Mouse (Mus musculus): ENCODE measurements around the gene Epha8. TPM values are rescaled to one million over a fixed set of nuclear protein-coding genes. Genes with fewer than 3 reads are reported as not detected.
A peak's percentile ranks its signal among the peaks of the same experiment; 100 is the strongest.

Gene Epha8
- polyA plus RNA-seq, 1 experiment from 2014 or later, result 1.4 TPM

DNA sequence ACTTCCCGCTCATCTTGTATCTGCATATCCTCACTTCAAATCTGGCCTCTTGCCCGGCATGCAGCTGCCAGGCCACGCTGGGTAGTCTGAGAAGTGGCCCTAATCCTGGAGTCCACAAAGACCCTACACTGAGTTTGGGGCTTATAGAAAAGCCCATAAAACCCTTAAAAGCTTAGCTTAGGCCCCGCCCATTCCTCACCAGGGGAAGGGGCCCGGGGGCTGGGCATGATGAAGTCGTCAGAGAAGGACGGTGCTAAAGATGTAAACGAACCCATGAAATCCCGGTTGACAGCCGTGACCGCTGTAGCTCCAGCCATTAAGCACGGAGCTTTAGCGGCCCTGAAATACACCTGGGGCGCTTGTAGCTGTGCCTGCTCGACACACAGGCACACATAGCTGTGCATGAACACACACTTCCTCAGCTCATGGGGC is 8.4 kb upstream of the Epha8 start:
- ATAC-seq (ENCODE audit: low read depth), result peak; percentile 74
- no peak overlapping the region for H3K27ac ChIP-seq (replicated peaks; ENCODE audit: low read depth, low read length)
- no peaks in the 10 kb centered on the region for H3K36me3 ChIP-seq (ENCODE audit: control insufficient read depth, insufficient read depth, low read length)
- peaks cover 41% of the 10 kb centered on the region for H3K27me3 ChIP-seq (replicated peaks; ENCODE audit: control insufficient read depth, insufficient read depth, low read length)
- H3K9me3 ChIP-seq (ENCODE audit: control insufficient read depth, low read length), result no peaks in the 10 kb centered on the region
- no peak overlapping the region for H3K4me3 ChIP-seq (ENCODE audit: low read depth, low read length)
- DNase-seq (ENCODE audit: low spot score), result peak; percentile 78
- peak overlapping the region; percentile 25; the same call in 1 of the 2 replicates for H3K9ac ChIP-seq (ENCODE audit: low read depth, low read length)
- 13% methylated on average over 15 of the region's 15 CpGs for WGBS
- H3K4me2 ChIP-seq (ENCODE audit: low read depth, low read length), result no peak overlapping the region
- peaks cover 7% of the 10 kb centered on the region; the same call in 1 of the 2 replicates for H3K4me1 ChIP-seq (ENCODE audit: control insufficient read depth, insufficient read depth, low read length)

DNA sequence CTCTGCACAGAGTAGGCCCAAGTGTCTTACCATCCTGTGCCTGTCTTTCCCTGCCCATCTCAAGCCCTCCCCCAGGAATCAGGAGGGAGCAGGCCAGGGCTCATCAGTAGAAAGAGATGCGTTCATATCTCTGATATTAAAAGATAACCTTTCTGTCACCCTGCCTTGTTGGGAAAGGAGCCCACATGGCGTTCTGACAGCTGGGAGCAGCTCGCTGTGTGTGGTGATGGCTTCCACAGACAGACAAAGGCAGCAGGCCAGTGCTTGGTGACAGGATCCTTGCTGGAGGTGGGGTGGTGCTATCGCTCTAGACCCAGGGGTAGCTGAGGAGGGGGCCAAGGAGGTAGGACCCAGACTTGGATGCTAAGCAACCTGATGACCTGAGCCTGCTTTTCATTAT is 5.8 kb upstream of the Epha8 start:
- H3K4me1 ChIP-seq (ENCODE audit: control insufficient read depth, insufficient read depth, low read length), result peaks cover 7% of the 10 kb centered on the region; the same call in 1 of the 2 replicates
- no peaks in the 10 kb centered on the region for H3K36me3 ChIP-seq (ENCODE audit: control insufficient read depth, insufficient read depth, low read length)
- no peak for DNase-seq (ENCODE audit: low spot score)
- no peak overlapping the region for H3K4me2 ChIP-seq (ENCODE audit: low read depth, low read length)
- no peak overlapping the region for H3K4me3 ChIP-seq (ENCODE audit: low read depth, low read length)
- 52% methylated on average over 3 of the region's 4 CpGs for WGBS
- H3K9ac ChIP-seq (ENCODE audit: low read depth, low read length), result no peak overlapping the region
- H3K27ac ChIP-seq (replicated peaks; ENCODE audit: low read depth, low read length), result no peak overlapping the region
- no peaks in the 10 kb centered on the region for H3K9me3 ChIP-seq (ENCODE audit: control insufficient read depth, low read length)
- H3K27me3 ChIP-seq (replicated peaks; ENCODE audit: control insufficient read depth, insufficient read depth, low read length), result peaks cover 40% of the 10 kb centered on the region
- ATAC-seq (ENCODE audit: low read depth), result no peak

DNA sequence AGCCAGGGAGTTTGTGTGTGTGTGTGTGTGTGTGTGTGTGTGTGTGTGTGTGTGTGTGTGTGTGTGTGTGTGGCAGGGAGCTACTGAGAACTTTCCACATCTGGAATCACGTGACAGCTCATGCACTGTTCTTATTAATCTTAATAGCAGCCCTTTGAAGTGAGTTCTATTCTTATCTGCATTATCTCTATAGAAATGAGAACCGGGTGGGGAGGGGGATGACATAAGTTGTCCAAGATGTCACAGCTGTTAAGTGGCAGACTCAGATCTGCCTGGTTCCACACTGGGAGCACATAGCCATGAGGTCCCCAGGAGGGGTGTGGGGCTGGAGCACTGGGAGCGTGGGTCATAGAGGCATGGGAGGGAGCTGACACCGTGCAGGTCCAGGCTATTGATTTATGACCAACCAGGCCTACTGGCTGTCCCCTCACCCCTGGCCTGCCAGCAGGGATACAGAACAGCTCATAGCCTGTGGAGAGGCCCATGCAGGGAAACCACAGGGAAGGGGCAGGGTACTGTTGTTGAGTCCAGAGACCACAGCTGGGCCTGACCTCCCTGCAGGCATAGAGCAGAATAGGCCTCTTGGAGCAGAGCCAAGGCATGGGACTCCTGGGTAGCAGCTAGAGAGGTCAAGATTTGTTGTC is 5.1 kb upstream of the Epha8 start:
- ATAC-seq (ENCODE audit: low read depth), result no peak
- no peak overlapping the region for H3K9ac ChIP-seq (ENCODE audit: low read depth, low read length)
- WGBS, result 26% methylated on average over 4 of the region's 4 CpGs
- peak; percentile 20 for DNase-seq (ENCODE audit: low spot score)
- H3K9me3 ChIP-seq (ENCODE audit: control insufficient read depth, low read length), result no peaks in the 10 kb centered on the region
- H3K4me3 ChIP-seq (ENCODE audit: low read depth, low read length), result no peak overlapping the region
- H3K36me3 ChIP-seq (ENCODE audit: control insufficient read depth, insufficient read depth, low read length), result no peaks in the 10 kb centered on the region
- H3K27me3 ChIP-seq (replicated peaks; ENCODE audit: control insufficient read depth, insufficient read depth, low read length), result peaks cover 40% of the 10 kb centered on the region
- no peak overlapping the region for H3K4me2 ChIP-seq (ENCODE audit: low read depth, low read length)
- H3K27ac ChIP-seq (replicated peaks; ENCODE audit: low read depth, low read length), result no peak overlapping the region
- peaks cover 7% of the 10 kb centered on the region; the same call in 1 of the 2 replicates for H3K4me1 ChIP-seq (ENCODE audit: control insufficient read depth, insufficient read depth, low read length)

DNA sequence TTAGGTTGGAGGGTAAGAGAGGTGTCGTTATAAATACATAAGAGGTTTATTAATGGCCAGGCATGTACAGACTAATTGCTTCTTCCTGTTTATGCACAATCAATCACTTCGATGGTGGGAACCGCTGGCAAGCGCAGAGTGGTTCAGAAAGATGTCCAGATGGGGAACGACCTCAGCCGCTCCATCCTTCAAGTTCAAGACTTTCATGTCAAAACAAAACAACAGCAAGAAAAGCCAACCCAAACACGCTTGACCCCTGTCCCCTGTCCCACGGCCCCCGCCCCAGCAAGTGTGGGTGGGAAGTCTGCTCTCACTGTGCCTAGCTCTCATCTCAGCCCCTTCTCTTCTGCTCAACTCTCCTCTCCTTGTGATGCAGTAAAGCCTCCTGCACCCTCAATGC is 4.0 kb upstream of the Epha8 start:
- WGBS, result 50% methylated on average over 9 of the region's 9 CpGs
- no peak overlapping the region for H3K4me3 ChIP-seq (ENCODE audit: low read depth, low read length)

DNA sequence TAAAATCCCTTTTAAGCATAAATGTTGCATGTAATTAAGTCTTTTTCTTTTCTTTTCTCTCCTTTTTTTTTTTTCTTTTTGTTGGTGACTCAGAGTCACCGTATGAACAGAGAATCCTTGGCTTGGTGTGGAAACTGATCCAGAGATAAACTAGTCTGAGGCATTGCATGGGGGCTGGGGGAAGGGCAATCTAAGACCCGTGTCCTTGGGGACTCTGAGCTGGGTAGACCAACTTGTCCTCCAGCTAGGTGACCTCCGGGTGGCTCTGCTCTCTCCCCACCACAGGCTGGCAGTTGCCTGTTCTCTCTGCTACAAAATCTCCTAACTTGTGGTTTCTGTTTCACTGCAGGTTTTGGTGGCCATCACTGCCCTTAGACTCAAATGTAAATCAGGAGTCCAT is 3.5 kb upstream of the Epha8 start:
- Histone ChIP-seq H3K36me3 (ENCODE audit: control insufficient read depth, insufficient read depth, low read length) (no peaks in the 10 kb centered on the region), H3K4me3 (ENCODE audit: low read depth, low read length) (no peak overlapping the region), H3K27ac (replicated peaks; ENCODE audit: low read depth, low read length) (no peak overlapping the region), H3K9ac (ENCODE audit: low read depth, low read length) (no peak overlapping the region), H3K4me2 (ENCODE audit: low read depth, low read length) (no peak overlapping the region), H3K9me3 (ENCODE audit: control insufficient read depth, low read length) (no peaks in the 10 kb centered on the region), H3K4me1 (ENCODE audit: control insufficient read depth, insufficient read depth, low read length) (peaks cover 3% of the 10 kb centered on the region; the same call in 1 of the 2 replicates), H3K27me3 (replicated peaks; ENCODE audit: control insufficient read depth, insufficient read depth, low read length) (peaks cover 46% of the 10 kb centered on the region)
- ATAC-seq (ENCODE audit: low read depth), result no peak
- no peak for DNase-seq (ENCODE audit: low spot score)
- WGBS, result 46% methylated on average over 3 of the region's 3 CpGs

More for the DNA sequence above, 4.0 kb upstream of the Epha8 start:
- Histone ChIP-seq H3K27me3 (replicated peaks; ENCODE audit: control insufficient read depth, insufficient read depth, low read length) (peaks cover 41% of the 10 kb centered on the region), H3K27ac (replicated peaks; ENCODE audit: low read depth, low read length) (no peak overlapping the region), H3K9me3 (ENCODE audit: control insufficient read depth, low read length) (no peaks in the 10 kb centered on the region), H3K4me2 (ENCODE audit: low read depth, low read length) (no peak overlapping the region), H3K36me3 (ENCODE audit: control insufficient read depth, insufficient read depth, low read length) (no peaks in the 10 kb centered on the region), H3K4me1 (ENCODE audit: control insufficient read depth, insufficient read depth, low read length) (peaks cover 7% of the 10 kb centered on the region; the same call in 1 of the 2 replicates), H3K9ac (ENCODE audit: low read depth, low read length) (no peak overlapping the region)
- no peak for ATAC-seq (ENCODE audit: low read depth)
- DNase-seq (ENCODE audit: low spot score), result no peak

DNA sequence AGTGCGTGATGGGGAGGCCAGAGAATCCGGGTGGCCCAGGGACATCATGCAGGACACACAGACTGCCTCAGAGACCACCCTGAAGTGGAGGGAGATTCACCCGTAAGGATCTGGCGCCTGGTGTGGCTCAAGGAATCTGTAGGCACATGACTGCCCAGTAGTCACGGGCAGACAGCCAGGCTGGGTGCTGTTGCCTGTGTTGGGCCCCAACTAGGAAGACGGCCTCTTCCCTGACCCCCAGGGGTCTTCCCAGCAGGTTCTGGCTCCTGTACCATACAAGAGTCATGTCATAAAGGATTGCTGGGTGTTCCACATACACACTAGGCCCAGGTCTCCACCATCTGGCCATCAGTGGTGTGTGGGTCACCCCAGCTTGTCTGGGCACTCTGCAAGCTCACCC is 2.1 kb downstream of the Epha8 start:
- WGBS, result 66% methylated on average over 6 of the region's 6 CpGs
- Histone ChIP-seq H3K27ac (replicated peaks; ENCODE audit: low read depth, low read length) (no peak overlapping the region), H3K9me3 (ENCODE audit: control insufficient read depth, low read length) (no peaks in the 10 kb centered on the region), H3K4me1 (ENCODE audit: control insufficient read depth, insufficient read depth, low read length) (no peaks in the 10 kb centered on the region), H3K4me3 (ENCODE audit: low read depth, low read length) (no peak overlapping the region), H3K9ac (ENCODE audit: low read depth, low read length) (no peak overlapping the region), H3K27me3 (replicated peaks; ENCODE audit: control insufficient read depth, insufficient read depth, low read length) (peaks cover 74% of the 10 kb centered on the region), H3K4me2 (ENCODE audit: low read depth, low read length) (no peak overlapping the region), H3K36me3 (ENCODE audit: control insufficient read depth, insufficient read depth, low read length) (no peaks in the 10 kb centered on the region)
- no peak for ATAC-seq (ENCODE audit: low read depth)
- DNase-seq (ENCODE audit: low spot score), result no peak

DNA sequence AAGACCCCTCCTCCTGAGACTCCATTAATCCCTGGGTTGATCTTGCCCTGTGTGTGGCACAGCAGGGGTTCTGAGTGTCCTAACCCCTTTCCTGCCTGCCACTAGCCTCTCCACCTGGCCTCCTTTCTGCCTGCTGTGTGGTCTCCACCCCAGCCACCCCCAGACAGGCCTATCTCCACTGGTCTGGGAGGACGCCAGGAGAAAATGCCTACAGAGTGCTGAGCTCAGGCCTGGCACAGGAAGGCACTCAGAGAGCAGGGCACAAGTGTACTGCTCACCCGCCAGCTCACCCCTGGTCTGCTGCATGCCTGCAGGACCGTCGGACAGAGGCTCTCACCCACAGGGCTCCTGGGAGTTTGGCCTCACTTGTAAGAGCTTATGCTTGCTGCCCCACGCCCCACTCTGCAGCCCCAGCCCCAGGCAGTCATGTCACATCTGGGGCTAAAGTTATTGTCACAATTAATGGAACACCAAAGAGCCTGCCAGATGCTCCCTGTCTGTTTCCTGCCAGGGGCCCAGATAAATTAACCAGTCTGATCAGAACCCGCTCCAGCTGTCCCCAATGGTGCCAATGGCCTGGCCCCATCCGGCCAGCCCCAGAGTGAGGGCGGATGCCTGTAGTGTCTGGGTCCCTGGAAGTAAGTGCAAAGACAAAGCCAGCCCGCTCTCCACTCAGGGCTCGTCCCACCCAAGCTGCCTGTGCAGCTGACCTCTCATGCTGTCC is 7.2 kb downstream of the Epha8 start:
- Histone ChIP-seq H3K4me1 (ENCODE audit: control insufficient read depth, insufficient read depth, low read length) (peaks cover 8% of the 10 kb centered on the region), H3K9ac (ENCODE audit: low read depth, low read length) (no peak overlapping the region), H3K9me3 (ENCODE audit: control insufficient read depth, low read length) (no peaks in the 10 kb centered on the region), H3K27me3 (replicated peaks; ENCODE audit: control insufficient read depth, insufficient read depth, low read length) (peaks cover 28% of the 10 kb centered on the region), H3K4me3 (ENCODE audit: low read depth, low read length) (no peak overlapping the region), H3K36me3 (ENCODE audit: control insufficient read depth, insufficient read depth, low read length) (no peaks in the 10 kb centered on the region), H3K4me2 (ENCODE audit: low read depth, low read length) (no peak overlapping the region), H3K27ac (replicated peaks; ENCODE audit: low read depth, low read length) (no peak overlapping the region)
- DNase-seq (ENCODE audit: low spot score), result no peak
- 39% methylated on average over 10 of the region's 10 CpGs for WGBS
- no peak for ATAC-seq (ENCODE audit: low read depth)

DNA sequence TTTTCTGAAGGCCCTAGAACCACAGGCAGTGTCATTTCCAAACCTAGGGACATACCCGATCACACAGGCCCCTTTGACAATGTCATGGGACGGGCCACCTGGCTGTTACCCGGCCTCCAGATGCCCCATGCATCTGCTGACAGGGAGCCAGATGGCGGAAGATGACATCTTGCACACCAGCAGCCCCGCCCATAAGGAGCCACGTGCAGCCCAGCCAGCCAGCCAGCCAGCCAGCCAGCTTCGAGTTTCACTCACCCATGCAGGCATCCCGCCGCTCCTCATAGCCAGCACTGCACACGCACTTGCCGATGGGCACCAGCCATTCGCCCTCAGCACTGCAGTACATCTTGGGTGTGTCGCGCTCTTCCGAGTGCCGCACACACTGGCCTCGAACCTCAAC is 11.2 kb downstream of the Epha8 start:
- Histone ChIP-seq H3K4me2 (ENCODE audit: low read depth, low read length) (no peak overlapping the region), H3K4me1 (ENCODE audit: control insufficient read depth, insufficient read depth, low read length) (peaks cover 12% of the 10 kb centered on the region), H3K9ac (ENCODE audit: low read depth, low read length) (no peak overlapping the region), H3K36me3 (ENCODE audit: control insufficient read depth, insufficient read depth, low read length) (no peaks in the 10 kb centered on the region), H3K9me3 (ENCODE audit: control insufficient read depth, low read length) (no peaks in the 10 kb centered on the region), H3K4me3 (ENCODE audit: low read depth, low read length) (no peak overlapping the region), H3K27ac (replicated peaks; ENCODE audit: low read depth, low read length) (no peak overlapping the region), H3K27me3 (replicated peaks; ENCODE audit: control insufficient read depth, insufficient read depth, low read length) (peaks cover 24% of the 10 kb centered on the region)
- WGBS, result 55% methylated on average over 15 of the region's 17 CpGs
- DNase-seq (ENCODE audit: low spot score) (peak; percentile 42), ATAC-seq (ENCODE audit: low read depth) (peak; percentile 34)

Data from embryonic facial prominence, embryonic 14.5 days (tissue).